ENCODE assay signal across 8 mouse cellular contexts in the genomic region with DNA sequence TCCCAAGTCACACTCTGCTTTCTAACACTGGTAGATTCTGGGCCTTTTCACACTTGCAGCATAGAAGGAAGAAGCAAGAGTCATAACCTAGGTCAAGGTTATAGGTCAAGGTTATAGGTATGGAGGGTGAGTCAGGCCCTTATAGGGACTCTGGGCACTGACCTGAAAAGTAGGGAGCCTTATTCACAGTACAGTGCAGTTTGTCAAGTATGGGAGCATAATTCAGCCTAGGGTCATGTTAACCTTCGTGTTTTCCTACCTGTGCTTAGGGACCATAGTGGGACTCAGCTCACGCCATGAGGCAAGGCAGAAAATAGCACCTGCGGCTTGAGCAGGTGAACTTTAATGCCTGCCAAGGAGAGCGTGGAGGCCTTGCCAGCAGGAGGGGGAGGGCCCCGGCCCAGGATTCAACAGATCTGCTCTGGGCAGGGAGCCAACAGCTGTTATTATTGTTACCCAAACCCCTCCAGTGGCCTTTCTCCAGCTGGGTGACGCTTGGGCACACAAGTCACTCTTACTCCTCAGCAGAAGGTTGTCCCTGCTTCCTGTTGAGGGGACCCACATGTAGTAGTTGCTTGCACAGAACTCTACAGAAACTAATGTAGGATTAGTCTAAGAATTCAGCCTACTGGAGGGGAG. TPM values are rescaled to one million over a fixed set of nuclear protein-coding genes. Genes with fewer than 3 reads are reported as not detected.
DNase-seq lines count a peak whose midpoint lies in the region; ATAC-seq and TF ChIP-seq lines count a peak whose summit lies in the region.

No protein-coding gene starts in this region.

- 43% methylated on average over 6 of the region's 6 CpGs for WGBS in hindbrain, embryonic 11.5 days
- 46% methylated on average over 6 of the region's 6 CpGs for WGBS in hindbrain, embryonic 10.5 days
- 19% methylated on average over 6 of the region's 6 CpGs for whole genome bisulfite sequencing in kidney, adult 2 months
- WGBS in midbrain, embryonic 13.5 days: 37% methylated on average over 6 of the region's 6 CpGs

- H3K9ac ChIP-seq in hindbrain, embryonic 11.5 days (ENCODE audit: low read depth, low read length): no peak overlapping the region
- H3K9ac ChIP-seq in midbrain, embryonic 13.5 days (replicated peaks): no peak overlapping the region

- peak; percentile 4 for DNase-seq in hindbrain, embryonic 11.5 days (ENCODE audit: low spot score)
- DNase-seq in hindbrain, embryonic 10.5 days (ENCODE audit: low spot score): no peak
- peak; percentile 88 for DNase-seq in gastrocnemius, adult 2 months
- peak; percentile 35 for DNase-seq in kidney, adult 2 months
- DNase-seq in cerebellum, adult 11 months: no peak
- DNase-seq in spleen, postnatal 36 days (ENCODE audit: low spot score in 2 of 2): no peak
- DNase-seq in thymus, postnatal 0 days (ENCODE audit: low spot score): no peak

- H3K36me3 ChIP-seq in hindbrain, embryonic 11.5 days (ENCODE audit: control insufficient read depth, insufficient read depth, low read length): no peaks in the 10 kb centered on the region
- H3K36me3 ChIP-seq in hindbrain, embryonic 10.5 days: no peaks in the 10 kb centered on the region
- H3K36me3 ChIP-seq in kidney, adult 2 months (ENCODE audit: control insufficient read depth, insufficient read depth, low read length): no peaks in the 10 kb centered on the region
- no peaks in the 10 kb centered on the region for H3K36me3 ChIP-seq in midbrain, embryonic 13.5 days

- no peak for TF ChIP-seq POLR2A in kidney, adult 2 months (IDR thresholded peaks at IDR 0.05; ENCODE audit: low read depth, low read length)

- no peak overlapping the region for H3K4me2 ChIP-seq in hindbrain, embryonic 11.5 days (replicated peaks; ENCODE audit: low read depth, low read length)
- H3K4me2 ChIP-seq in midbrain, embryonic 13.5 days (replicated peaks): no peak overlapping the region

- no peak overlapping the region for H3K4me3 ChIP-seq in hindbrain, embryonic 11.5 days (ENCODE audit: low read depth, low read length)
- no peak overlapping the region for H3K4me3 ChIP-seq in hindbrain, embryonic 10.5 days
- H3K4me3 ChIP-seq in gastrocnemius, adult 2 months: no peak overlapping the region
- H3K4me3 ChIP-seq in kidney, adult 2 months (ENCODE audit: insufficient read depth, low read depth, low read length): no peak overlapping the region
- no peak overlapping the region for H3K4me3 ChIP-seq in midbrain, embryonic 13.5 days (replicated peaks)

- no peaks in the 10 kb centered on the region for H3K9me3 ChIP-seq in hindbrain, embryonic 11.5 days (ENCODE audit: control insufficient read depth, low read length)
- no peaks in the 10 kb centered on the region for H3K9me3 ChIP-seq in hindbrain, embryonic 10.5 days
- no peaks in the 10 kb centered on the region for H3K9me3 ChIP-seq in midbrain, embryonic 13.5 days

- H3K4me1 ChIP-seq in hindbrain, embryonic 11.5 days (replicated peaks; ENCODE audit: control insufficient read depth, insufficient read depth, low read length): no peaks in the 10 kb centered on the region
- H3K4me1 ChIP-seq in hindbrain, embryonic 10.5 days (replicated peaks): peaks cover 3% of the 10 kb centered on the region; the same call in 1 of the 2 replicates
- H3K4me1 ChIP-seq in kidney, adult 2 months (ENCODE audit: control insufficient read depth, insufficient read depth, low read length): no peaks in the 10 kb centered on the region
- H3K4me1 ChIP-seq in midbrain, embryonic 13.5 days (replicated peaks): peaks cover 4% of the 10 kb centered on the region

- H3K27me3 ChIP-seq in hindbrain, embryonic 11.5 days (ENCODE audit: control insufficient read depth, insufficient read depth, low read length): no peaks in the 10 kb centered on the region
- H3K27me3 ChIP-seq in hindbrain, embryonic 10.5 days (ENCODE audit: insufficient read depth, poor library complexity, severe bottlenecking): no peaks in the 10 kb centered on the region
- H3K27me3 ChIP-seq in kidney, adult 2 months (replicated peaks; ENCODE audit: control insufficient read depth, insufficient read depth, low read length): no peaks in the 10 kb centered on the region
- no peaks in the 10 kb centered on the region for H3K27me3 ChIP-seq in midbrain, embryonic 13.5 days

- TF ChIP-seq CTCF in gastrocnemius, adult 2 months (IDR thresholded peaks at IDR 0.05): no peak
- TF ChIP-seq CTCF in kidney, adult 2 months (conservative IDR thresholded peaks at IDR 0.05; ENCODE audit: insufficient read depth, insufficient read length, low read depth, low read length): no peak

- no peak for ATAC-seq in hindbrain, embryonic 11.5 days (ENCODE audit: low FRiP score)
- ATAC-seq in midbrain, embryonic 13.5 days: peak; percentile 77

- H3K27ac ChIP-seq in hindbrain, embryonic 11.5 days (ENCODE audit: low read depth, low read length): no peak overlapping the region
- no peak overlapping the region for H3K27ac ChIP-seq in hindbrain, embryonic 10.5 days
- H3K27ac ChIP-seq in gastrocnemius, adult 2 months: peak overlapping the region; percentile 89
- H3K27ac ChIP-seq in kidney, adult 2 months (ENCODE audit: insufficient read depth, low read depth, low read length): no peak overlapping the region
- no peak overlapping the region for H3K27ac ChIP-seq in midbrain, embryonic 13.5 days

- intact Hi-C loops in gastrocnemius, adult 2 months (cut with DNase I): no loop called here

RNA-seq across cellular contexts. Expression of a gene that starts 50.0 kb away (rescaled TPM):
- polyA plus RNA-seq in hindbrain, embryonic 11.5 days (2014; fragmentation: Nextera tagmentation; extraction: Ambion mirVana): 4.2 and 4.9 TPM in 2 replicates
- 2.2 and 2.3 TPM in 2 replicates for polyA plus RNA-seq in hindbrain, embryonic 10.5 days (2016; fragmentation: Nextera tagmentation; extraction: Ambion mirVana)
- total RNA-seq in gastrocnemius, adult 2 months (2021): 100 to 1,000 TPM; 105 to 145 TPM
- polyA plus RNA-seq in kidney, adult 2 months (2012; rRNA removed): 0.07 and 0.72 TPM in 2 replicates
- 0.35 and 0.39 TPM in 2 replicates for polyA plus RNA-seq in midbrain, embryonic 13.5 days (2015; fragmentation: Nextera tagmentation; extraction: Ambion mirVana)
- polyA plus RNA-seq in thymus, postnatal 0 days (2015; fragmentation: Nextera tagmentation; extraction: Ambion mirVana): 0.06 and 0.12 TPM in 2 replicates

Comparison
In these comparisons a context has a peak if more than half of its experiments do, and no peak if none do; other contexts are left out.
1. DNase-seq: peak in hindbrain, embryonic 11.5 days (single experiment), gastrocnemius, adult 2 months (single experiment) and kidney, adult 2 months (single experiment); none in hindbrain, embryonic 10.5 days (single experiment), cerebellum, adult 11 months (single experiment), spleen, postnatal 36 days (0 of 2) and thymus, postnatal 0 days (single experiment).